Mouse (Mus musculus): Measurements from ENCODE around the gene Gipc1.

Gene Gipc1

GRCm38 (mm10) chr8:83649699-83650098 is 2.8 kb upstream of the Gipc1 start:
- DNase-seq: no peak

- DNase-seq: peak in 1 of 2 experiments; percentile 16
Observed at GRCm38 (mm10) chr8:83652744-83653661, 526 bp downstream of the Gipc1 start.

GRCm38 (mm10) chr8:83653662-83654017 is 1.2 kb downstream of the Gipc1 start:
- no peak for DNase-seq

GRCm38 (mm10) chr8:83654725-83655124 is 2.2 kb downstream of the Gipc1 start:
- no peak for DNase-seq

- no peak for DNase-seq
Observed at GRCm38 (mm10) chr8:83656043-83656442, 3.6 kb downstream of the Gipc1 start.

GRCm38 (mm10) chr8:83656484-83657246 is 4.2 kb downstream of the Gipc1 start:
- no peak for DNase-seq

- no peak for DNase-seq
Observed at GRCm38 (mm10) chr8:83660545-83660944, 8.1 kb downstream of the Gipc1 start.

GRCm38 (mm10) chr8:83660995-83661680 is 8.7 kb downstream of the Gipc1 start:
- no peak for DNase-seq

- DNase-seq: peak; percentile 89 to 96
Observed at GRCm38 (mm10) chr8:83662421-83662826, 9.9 kb downstream of the Gipc1 start.

GRCm38 (mm10) chr8:83664096-83664495 is 11.6 kb downstream of the Gipc1 start:
- no peak for DNase-seq

GRCm38 (mm10) chr8:83664931-83665625 is 12.6 kb downstream of the Gipc1 start:
- no peak for DNase-seq

- DNase-seq: peak; percentile 24 to 36
Observed at GRCm38 (mm10) chr8:83665969-83666865, 13.7 kb downstream of the Gipc1 start, which contains the start of gene Ptger1. Gene Ptger1 (plus strand): TSS chr8:83666678.

- DNase-seq: no peak
Observed at GRCm38 (mm10) chr8:83666866-83667234, 14.4 kb downstream of the Gipc1 start.

- peak; percentile 45 to 59 for DNase-seq
Observed at GRCm38 (mm10) chr8:83667526-83667925, 15.0 kb downstream of the Gipc1 start.

- peak; percentile 70 to 79 for DNase-seq
Observed at GRCm38 (mm10) chr8:83668010-83668916, 15.8 kb downstream of the Gipc1 start.

- DNase-seq: peak in 1 of 2 experiments; percentile 34
Observed at GRCm38 (mm10) chr8:83669013-83669412, 16.5 kb downstream of the Gipc1 start.

GRCm38 (mm10) chr8:83672936-83673335 is 20.5 kb downstream of the Gipc1 start:
- DNase-seq: no peak

GRCm38 (mm10) chr8:83674497-83674896 is 22.0 kb downstream of the Gipc1 start:
- DNase-seq: no peak

- no peak for DNase-seq
Observed at GRCm38 (mm10) chr8:83679866-83680265, 27.4 kb downstream of the Gipc1 start.

- no peak for DNase-seq
Observed at GRCm38 (mm10) chr8:83680603-83681002, 28.1 kb downstream of the Gipc1 start.
